Mouse (Mus musculus): ENCODE results near the gene Sft2d1. TPM values are rescaled to one million over a fixed set of nuclear protein-coding genes. Genes with fewer than 3 reads are reported as not detected.

Gene Sft2d1
- polyA plus RNA-seq, 1 experiment = 51.6 TPM

- no peak overlapping the region for H3ac ChIP-seq (ENCODE audit: control insufficient read depth, insufficient read length, low read depth)
- H3K79me2 ChIP-seq (ENCODE audit: control insufficient read depth, insufficient read depth) = no peaks in the 10 kb centered on the region
- no peak for TF ChIP-seq USF1 (IDR thresholded peaks at IDR 0.05; ENCODE audit: low read depth)
- no peak for TF ChIP-seq MYOG (IDR thresholded peaks at IDR 0.05; ENCODE audit: control insufficient read depth, extremely low read depth, insufficient read length)
- no peak for TF ChIP-seq MAX (IDR thresholded peaks at IDR 0.05)
- no peak for TF ChIP-seq FOSL1 (IDR thresholded peaks at IDR 0.05; ENCODE audit: insufficient read depth, low read length, poor library complexity, severe bottlenecking)
- no peak for TF ChIP-seq MYOD1 (IDR thresholded peaks at IDR 0.05; ENCODE audit: control insufficient read depth, insufficient read length, low read depth)
- TF ChIP-seq CEBPB (IDR thresholded peaks at IDR 0.05; ENCODE audit: low read depth) = no peak
- no peak for TF ChIP-seq CTCF (IDR thresholded peaks at IDR 0.05; ENCODE audit: control insufficient read depth, insufficient read depth, insufficient read length)
- no peaks in the 10 kb centered on the region for H3K36me3 ChIP-seq (ENCODE audit: control insufficient read depth, insufficient read depth)
- H3K27me3 ChIP-seq (ENCODE audit: control insufficient read depth, insufficient read depth, insufficient read length) = no peaks in the 10 kb centered on the region
- no peak overlapping the region for H3K4me3 ChIP-seq (ENCODE audit: insufficient read depth, poor library complexity, severe bottlenecking)
- H3K79me3 ChIP-seq (ENCODE audit: low read depth) = no peaks in the 10 kb centered on the region
These were observed 13.2 kb upstream of the Sft2d1 start for GRCm38 (mm10) chr17:8297746-8298145.

GRCm38 (mm10) chr17:8298281-8298680, 12.6 kb upstream of the Sft2d1 start:
- no peak overlapping the region for H3K4me3 ChIP-seq (ENCODE audit: insufficient read depth, poor library complexity, severe bottlenecking)
- H3K27me3 ChIP-seq (ENCODE audit: control insufficient read depth, insufficient read depth, insufficient read length) = no peaks in the 10 kb centered on the region
- H3K79me2 ChIP-seq (ENCODE audit: control insufficient read depth, insufficient read depth) = no peaks in the 10 kb centered on the region
- no peak overlapping the region for H3ac ChIP-seq (ENCODE audit: control insufficient read depth, insufficient read length, low read depth)
- H3K79me3 ChIP-seq (ENCODE audit: low read depth) = no peaks in the 10 kb centered on the region
- TF ChIP-seq MAX (IDR thresholded peaks at IDR 0.05) (no peak), CTCF (IDR thresholded peaks at IDR 0.05; ENCODE audit: control insufficient read depth, insufficient read depth, insufficient read length) (no peak), MYOG (IDR thresholded peaks at IDR 0.05; ENCODE audit: control insufficient read depth, extremely low read depth, insufficient read length) (no peak), FOSL1 (IDR thresholded peaks at IDR 0.05; ENCODE audit: insufficient read depth, low read length, poor library complexity, severe bottlenecking) (no peak), MYOD1 (IDR thresholded peaks at IDR 0.05; ENCODE audit: control insufficient read depth, insufficient read length, low read depth) (no peak), CEBPB (IDR thresholded peaks at IDR 0.05; ENCODE audit: low read depth) (no peak), USF1 (IDR thresholded peaks at IDR 0.05; ENCODE audit: low read depth) (no peak)
- no peaks in the 10 kb centered on the region for H3K36me3 ChIP-seq (ENCODE audit: control insufficient read depth, insufficient read depth)

- Histone ChIP-seq H3K27me3 (ENCODE audit: control insufficient read depth, insufficient read depth, insufficient read length) (no peaks in the 10 kb centered on the region), H3K36me3 (ENCODE audit: control insufficient read depth, insufficient read depth) (no peaks in the 10 kb centered on the region), H3K4me3 (ENCODE audit: insufficient read depth, poor library complexity, severe bottlenecking) (no peak overlapping the region), H3ac (ENCODE audit: control insufficient read depth, insufficient read length, low read depth) (no peak overlapping the region), H3K79me3 (ENCODE audit: low read depth) (no peaks in the 10 kb centered on the region), H3K79me2 (ENCODE audit: control insufficient read depth, insufficient read depth) (no peaks in the 10 kb centered on the region)
- TF ChIP-seq USF1 (IDR thresholded peaks at IDR 0.05; ENCODE audit: low read depth) = no peak
- TF ChIP-seq MYOG (IDR thresholded peaks at IDR 0.05; ENCODE audit: control insufficient read depth, extremely low read depth, insufficient read length) = no peak
- TF ChIP-seq MAX (IDR thresholded peaks at IDR 0.05) = no peak
- no peak for TF ChIP-seq MYOD1 (IDR thresholded peaks at IDR 0.05; ENCODE audit: control insufficient read depth, insufficient read length, low read depth)
- no peak for TF ChIP-seq CTCF (IDR thresholded peaks at IDR 0.05; ENCODE audit: control insufficient read depth, insufficient read depth, insufficient read length)
- TF ChIP-seq CEBPB (IDR thresholded peaks at IDR 0.05; ENCODE audit: low read depth) = no peak
- TF ChIP-seq FOSL1 (IDR thresholded peaks at IDR 0.05; ENCODE audit: insufficient read depth, low read length, poor library complexity, severe bottlenecking) = no peak
These were observed 11.4 kb upstream of the Sft2d1 start for GRCm38 (mm10) chr17:8299524-8299923.

- Histone ChIP-seq H3K79me2 (ENCODE audit: control insufficient read depth, insufficient read depth) (no peaks in the 10 kb centered on the region), H3ac (ENCODE audit: control insufficient read depth, insufficient read length, low read depth) (no peak overlapping the region), H3K27me3 (ENCODE audit: control insufficient read depth, insufficient read depth, insufficient read length) (no peaks in the 10 kb centered on the region), H3K4me3 (ENCODE audit: insufficient read depth, poor library complexity, severe bottlenecking) (no peak overlapping the region), H3K36me3 (ENCODE audit: control insufficient read depth, insufficient read depth) (no peaks in the 10 kb centered on the region), H3K79me3 (ENCODE audit: low read depth) (no peaks in the 10 kb centered on the region)
- TF ChIP-seq FOSL1 (IDR thresholded peaks at IDR 0.05; ENCODE audit: insufficient read depth, low read length, poor library complexity, severe bottlenecking) (no peak), MAX (IDR thresholded peaks at IDR 0.05) (no peak), CTCF (IDR thresholded peaks at IDR 0.05; ENCODE audit: control insufficient read depth, insufficient read depth, insufficient read length) (no peak), CEBPB (IDR thresholded peaks at IDR 0.05; ENCODE audit: low read depth) (no peak), MYOD1 (IDR thresholded peaks at IDR 0.05; ENCODE audit: control insufficient read depth, insufficient read length, low read depth) (no peak), MYOG (IDR thresholded peaks at IDR 0.05; ENCODE audit: control insufficient read depth, extremely low read depth, insufficient read length) (no peak), USF1 (IDR thresholded peaks at IDR 0.05; ENCODE audit: low read depth) (no peak)
These were observed 9.4 kb upstream of the Sft2d1 start for GRCm38 (mm10) chr17:8301515-8301914.

- Histone ChIP-seq H3K36me3 (ENCODE audit: control insufficient read depth, insufficient read depth) (no peaks in the 10 kb centered on the region), H3K79me3 (ENCODE audit: low read depth) (no peaks in the 10 kb centered on the region), H3K27me3 (ENCODE audit: control insufficient read depth, insufficient read depth, insufficient read length) (no peaks in the 10 kb centered on the region), H3ac (ENCODE audit: control insufficient read depth, insufficient read length, low read depth) (no peak overlapping the region), H3K4me3 (ENCODE audit: insufficient read depth, poor library complexity, severe bottlenecking) (no peak overlapping the region), H3K79me2 (ENCODE audit: control insufficient read depth, insufficient read depth) (no peaks in the 10 kb centered on the region)
- TF ChIP-seq USF1 (IDR thresholded peaks at IDR 0.05; ENCODE audit: low read depth) = no peak
These were observed 8.0 kb upstream of the Sft2d1 start for GRCm38 (mm10) chr17:8302772-8303438.

- Histone ChIP-seq H3K79me3 (ENCODE audit: low read depth) (no peaks in the 10 kb centered on the region), H3K79me2 (ENCODE audit: control insufficient read depth, insufficient read depth) (no peaks in the 10 kb centered on the region), H3K27me3 (ENCODE audit: control insufficient read depth, insufficient read depth, insufficient read length) (no peaks in the 10 kb centered on the region), H3ac (ENCODE audit: control insufficient read depth, insufficient read length, low read depth) (no peak overlapping the region), H3K36me3 (ENCODE audit: control insufficient read depth, insufficient read depth) (no peaks in the 10 kb centered on the region), H3K4me3 (ENCODE audit: insufficient read depth, poor library complexity, severe bottlenecking) (no peak overlapping the region)
- TF ChIP-seq MYOG (IDR thresholded peaks at IDR 0.05; ENCODE audit: control insufficient read depth, extremely low read depth, insufficient read length) (no peak), USF1 (IDR thresholded peaks at IDR 0.05; ENCODE audit: low read depth) (no peak), FOSL1 (IDR thresholded peaks at IDR 0.05; ENCODE audit: insufficient read depth, low read length, poor library complexity, severe bottlenecking) (no peak), MAX (IDR thresholded peaks at IDR 0.05) (no peak), CTCF (IDR thresholded peaks at IDR 0.05; ENCODE audit: control insufficient read depth, insufficient read depth, insufficient read length) (no peak), CEBPB (IDR thresholded peaks at IDR 0.05; ENCODE audit: low read depth) (no peak), MYOD1 (IDR thresholded peaks at IDR 0.05; ENCODE audit: control insufficient read depth, insufficient read length, low read depth) (no peak)
These were observed 7.2 kb upstream of the Sft2d1 start for GRCm38 (mm10) chr17:8303671-8304070.

Data from C2C12 (cell line).